Mouse (Mus musculus) left cerebral cortex, postnatal 36 days (tissue): Measurements from ENCODE around the gene 4930556J24Rik. TPM values are rescaled to one million over a fixed set of nuclear protein-coding genes. Genes with fewer than 3 reads are reported as not detected.
"Not testable (repeated sequence)": the region's sequence is repeated elsewhere in the genome, so short reads cannot be mapped to it uniquely, and the experiment has no call there.

Experiments
- DNase-seq, 2 experiments: peaks; one replicate each; pipeline ENCODE4 v3.0.0; 2021 to 2022; ENCODE audit warnings: low spot score in 2 of 2, mixed read lengths in 1 of 2
- intact Hi-C: fragments of 180-260 bp; cut with DNase I; formaldehyde crosslinking; loops from one replicate; pipeline ENCODE4 v1.15.1; 2025
- total RNA-seq, 2 experiments: library from RNA; stranded (reverse); gene quantifications; 2 replicates each; pipeline ENCODE4 v1.2.3; 2021

The 4930556J24Rik gene
- total RNA-seq = under 1 TPM in 1 of 2 experiments, not detected in 1; 0.54 TPM

- no peak for DNase-seq
Observed at GRCm38 (mm10) chr11:3976678-3977077, at the start of gene 4930556J24Rik. Gene 4930556J24Rik (minus strand): TSS chr11:3976778.

GRCm38 (mm10) chr11:4023321-4023720 lies 46.7 kb upstream of the 4930556J24Rik start:
- DNase-seq = no peak
- intact Hi-C loops = no loop called here

More at GRCm38 (mm10) chr11:3976678-3977077, at the start of gene 4930556J24Rik:
- intact Hi-C loops = no loop called here

- intact Hi-C loops, DNase-seq: not testable (repeated sequence)
Observed at GRCm38 (mm10) chr11:4022111-4022510, 45.5 kb upstream of the 4930556J24Rik start.

DNA sequence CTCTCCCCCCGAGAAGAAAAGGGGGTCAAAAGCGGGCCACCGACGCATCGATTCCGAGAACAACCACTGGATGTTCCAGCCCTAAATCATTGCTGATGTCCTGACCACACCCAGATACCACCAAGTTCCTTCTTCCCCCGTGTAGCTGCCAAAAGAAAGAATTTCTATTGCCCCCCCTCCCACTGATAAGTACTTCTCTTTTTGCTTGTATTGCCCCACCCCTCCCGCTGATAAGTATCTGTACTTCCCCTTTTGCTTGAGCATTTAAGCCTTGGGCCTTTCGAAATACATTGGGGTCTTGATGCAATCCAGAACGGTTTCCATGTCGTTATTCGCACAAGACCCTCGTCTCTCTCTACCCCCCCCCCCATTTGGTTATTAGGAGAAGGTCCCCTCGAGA lies 39.2 kb upstream of the 4930556J24Rik start:
- intact Hi-C loops, DNase-seq: not testable (repeated sequence)

DNA sequence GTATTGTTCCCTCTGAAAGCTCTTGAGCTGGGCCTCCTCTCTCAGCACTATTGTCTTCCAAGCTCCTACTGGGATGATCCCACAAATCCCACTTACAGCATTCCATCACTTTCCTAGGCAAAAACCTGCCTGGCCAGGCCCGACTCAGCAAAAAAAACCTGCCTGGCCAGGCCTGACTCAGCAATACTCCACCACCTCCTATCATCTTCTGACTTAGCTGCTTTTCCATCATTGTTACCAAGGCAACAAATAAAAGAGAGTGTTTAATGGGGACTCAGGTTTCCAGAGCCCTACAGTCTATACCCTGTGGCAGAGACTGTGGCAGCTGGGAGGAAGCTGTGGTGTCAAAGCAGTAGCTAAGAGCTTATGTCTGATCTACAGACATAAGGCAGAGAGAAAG lies 36.0 kb upstream of the 4930556J24Rik start:
- intact Hi-C loops = no loop called here
- DNase-seq = no peak

GRCm38 (mm10) chr11:4006462-4006861 lies 29.9 kb upstream of the 4930556J24Rik start:
- no peak for DNase-seq
- intact Hi-C loops = no loop called here

DNA sequence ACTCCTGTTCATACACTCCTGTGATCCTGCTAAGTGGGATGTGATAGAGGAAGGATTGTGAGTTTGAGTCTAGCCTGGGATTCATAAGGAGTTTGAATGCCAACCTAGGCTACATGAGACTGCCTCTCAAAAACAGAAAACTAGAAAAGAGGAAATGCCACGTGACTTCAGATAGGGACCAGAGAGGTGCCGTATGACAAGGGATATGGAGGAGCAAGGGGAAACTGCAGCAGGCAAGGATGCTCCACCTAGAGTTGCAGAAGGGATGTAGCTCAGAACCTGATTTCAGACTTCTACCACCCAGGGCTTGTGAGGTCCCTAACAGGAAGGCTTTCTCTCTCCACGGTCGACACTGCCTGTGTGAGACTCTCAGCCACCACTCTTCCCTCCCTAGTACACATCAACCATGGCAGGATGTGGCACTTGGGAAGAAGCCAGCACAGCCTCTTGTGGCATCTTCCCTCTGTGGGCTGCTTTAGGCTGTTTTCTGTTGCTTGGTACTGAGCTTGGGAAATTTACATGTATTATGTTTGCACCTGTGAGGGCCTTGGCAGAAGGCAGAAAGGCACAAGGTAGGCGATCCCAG lies 28.7 kb upstream of the 4930556J24Rik start:
- DNase-seq = no peak
- intact Hi-C loops = no loop called here

DNA sequence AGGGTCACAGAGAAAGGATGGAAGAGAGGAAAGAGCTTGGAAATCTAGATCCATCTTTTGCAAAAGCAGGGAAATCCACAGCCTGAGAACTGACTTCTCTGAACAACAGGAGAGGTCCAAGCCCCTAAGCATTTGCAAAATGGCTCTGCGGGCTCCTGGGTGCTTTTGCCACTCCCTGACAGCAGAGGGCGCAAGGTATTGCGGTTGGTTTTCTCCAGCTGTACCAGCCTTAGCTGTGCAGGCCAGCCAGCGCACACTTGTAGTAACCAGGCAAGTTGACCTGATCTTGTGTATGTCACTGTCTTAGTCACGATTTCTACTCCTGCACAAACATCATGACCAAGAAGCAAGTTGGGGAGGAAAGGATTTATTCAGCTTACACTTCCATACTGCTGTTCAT lies 25.0 kb upstream of the 4930556J24Rik start:
- DNase-seq = peak; percentile 55 to 65
- intact Hi-C loops = loop anchor here (2.0 kb wide), 1 partner anchor 81 kb away; no protein-coding TSS in a partner anchor

DNA sequence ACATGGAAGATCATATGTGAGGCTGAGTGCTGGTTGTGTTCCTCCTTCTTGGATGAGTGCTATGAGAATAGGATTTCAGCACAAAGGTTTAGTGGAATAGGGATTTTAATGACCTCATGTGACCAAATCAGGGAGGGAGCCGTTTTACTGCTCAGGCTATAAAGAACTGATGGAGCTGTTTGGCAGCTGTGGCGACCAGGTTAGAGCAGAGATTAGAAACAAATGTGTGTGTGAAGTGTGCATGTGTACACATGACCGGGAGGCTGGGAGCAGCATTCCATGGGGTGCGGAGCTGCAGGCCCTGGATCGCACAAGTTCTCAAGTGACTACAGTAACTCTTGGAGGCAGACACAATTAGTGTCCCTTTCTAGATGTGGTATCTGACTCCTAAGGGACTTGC lies 23.0 kb upstream of the 4930556J24Rik start:
- no peak for DNase-seq

DNA sequence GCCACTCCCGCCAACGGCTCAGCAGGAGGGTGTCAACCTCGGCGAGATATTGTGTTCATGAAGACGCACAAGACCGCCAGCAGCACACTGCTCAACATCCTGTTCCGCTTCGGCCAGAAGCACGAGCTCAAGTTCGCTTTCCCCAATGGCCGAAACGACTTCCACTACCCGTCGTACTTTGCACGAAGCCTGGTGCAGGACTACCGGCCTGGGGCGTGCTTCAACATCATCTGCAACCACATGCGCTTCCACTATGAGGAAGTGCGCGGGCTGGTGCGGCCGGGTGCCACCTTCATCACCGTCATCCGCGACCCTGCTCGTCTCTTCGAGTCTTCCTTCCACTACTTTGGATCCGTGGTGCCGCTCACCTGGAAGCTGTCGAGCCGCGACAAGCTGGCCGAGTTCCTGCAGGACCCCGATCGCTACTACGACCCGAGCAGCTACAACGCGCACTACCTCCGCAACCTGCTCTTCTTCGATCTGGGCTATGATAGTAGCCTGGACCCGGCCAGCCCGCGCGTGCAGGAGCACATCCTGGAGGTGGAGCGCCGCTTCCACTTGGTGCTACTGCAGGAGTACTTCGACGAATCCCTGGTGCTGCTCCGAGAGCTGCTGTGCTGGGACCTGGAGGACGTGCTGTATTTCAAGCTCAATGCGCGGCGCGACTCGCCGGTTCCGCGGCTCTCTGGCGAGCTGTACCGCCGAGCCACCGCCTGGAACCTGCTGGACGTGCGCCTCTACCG lies 21.6 kb upstream of the 4930556J24Rik start:
- intact Hi-C loops = no loop called here

More for the DNA sequence above, 23.0 kb upstream of the 4930556J24Rik start:
- intact Hi-C loops = no loop called here

GRCm38 (mm10) chr11:3996840-3997239 lies 20.3 kb upstream of the 4930556J24Rik start:
- intact Hi-C loops = no loop called here

More for the DNA sequence above, 21.6 kb upstream of the 4930556J24Rik start:
- no peak for DNase-seq

GRCm38 (mm10) chr11:3995511-3995910 lies 18.9 kb upstream of the 4930556J24Rik start:
- no peak for DNase-seq
- intact Hi-C loops = no loop called here

More at GRCm38 (mm10) chr11:3996840-3997239, 20.3 kb upstream of the 4930556J24Rik start:
- no peak for DNase-seq

- DNase-seq = no peak
Observed at GRCm38 (mm10) chr11:3993914-3994313, 17.3 kb upstream of the 4930556J24Rik start.

GRCm38 (mm10) chr11:3993132-3993531 lies 16.6 kb upstream of the 4930556J24Rik start:
- no peak for DNase-seq
- intact Hi-C loops = no loop called here

More at GRCm38 (mm10) chr11:3993914-3994313, 17.3 kb upstream of the 4930556J24Rik start:
- intact Hi-C loops = no loop called here

- DNase-seq = no peak
- intact Hi-C loops = no loop called here
Observed at GRCm38 (mm10) chr11:3989748-3990147, 13.2 kb upstream of the 4930556J24Rik start.

- DNase-seq = no peak
- intact Hi-C loops = no loop called here
Observed at GRCm38 (mm10) chr11:3983863-3984745, 7.5 kb upstream of the 4930556J24Rik start.

GRCm38 (mm10) chr11:3983291-3983862 lies 6.8 kb upstream of the 4930556J24Rik start, which contains the start of gene Gal3st1:
Gene Gal3st1 (plus strand): TSS chr11:3983636.
- DNase-seq = peak; percentile 27 to 44
- intact Hi-C loops = no loop called here

DNA sequence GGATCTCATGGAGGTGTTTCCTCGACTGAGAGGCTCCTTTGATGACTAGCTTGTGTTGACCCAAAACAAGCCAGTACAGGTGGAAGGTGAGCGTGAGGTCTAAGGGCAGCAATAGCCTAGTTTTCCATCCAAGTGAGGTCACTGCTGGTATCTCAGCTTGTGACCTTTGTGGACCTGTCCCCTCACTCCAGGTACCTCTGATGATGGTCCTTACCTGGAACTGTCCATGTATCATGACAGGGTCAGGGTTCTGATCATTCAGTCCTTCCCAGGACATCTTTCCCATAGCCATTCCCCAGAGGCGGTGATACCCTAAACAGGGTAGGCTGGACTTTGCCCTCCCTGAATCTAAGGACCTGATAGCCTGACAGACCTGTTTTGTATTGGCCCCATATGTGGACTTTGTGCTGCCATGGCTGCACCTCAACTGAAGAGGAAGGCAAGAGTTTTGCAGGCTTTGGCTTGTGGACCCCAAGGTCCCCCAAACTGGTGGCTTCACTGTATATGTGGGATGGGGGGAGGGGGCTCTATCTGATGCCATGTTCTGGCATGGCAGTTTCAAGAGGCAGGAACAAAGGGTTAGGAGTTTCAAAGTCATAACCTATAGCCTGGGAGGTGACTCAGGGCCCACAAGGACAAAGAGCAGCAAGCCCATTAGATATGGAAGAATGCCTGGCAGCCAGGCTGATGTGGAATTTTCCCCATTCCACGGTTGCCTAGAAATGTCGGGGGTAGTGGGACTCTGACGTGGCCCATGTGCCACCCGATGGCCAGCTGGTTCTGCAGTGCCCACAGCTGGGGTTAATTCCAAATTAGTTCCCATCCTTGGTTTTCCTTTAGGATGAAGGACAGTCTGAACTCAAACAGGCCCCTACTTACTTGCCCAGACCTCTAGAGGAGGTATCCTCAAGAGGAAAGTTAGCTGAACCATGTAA lies 6.0 kb upstream of the 4930556J24Rik start:
- no peak for DNase-seq

More for the DNA sequence above, 6.0 kb upstream of the 4930556J24Rik start:
- intact Hi-C loops = no loop called here
